Mouse (Mus musculus): ENCODE data around the gene Naa60.
"Not testable (repeated sequence)": the region's sequence is repeated elsewhere in the genome, so short reads cannot be mapped to it uniquely, and the experiment has no call there.

The Naa60 gene

GRCm38 (mm10) chr16:3872216-3873047 is at the start of gene Naa60:
Gene Naa60, plus strand, starts transcription at chr16:3872375.
- DNase-seq = peak; percentile 94 to 96

- no peak for DNase-seq
These were observed 44.2 kb upstream of the Naa60 start for GRCm38 (mm10) chr16:3828021-3828420.

- DNase-seq = no peak
These were observed 42.4 kb upstream of the Naa60 start for GRCm38 (mm10) chr16:3829727-3830126.

GRCm38 (mm10) chr16:3830588-3831109 is 41.5 kb upstream of the Naa60 start, which contains the start of gene Olfr15:
Gene Olfr15, plus strand, starts transcription at chr16:3830878.
- no peak for DNase-seq

- DNase-seq = no peak
These were observed 36.7 kb upstream of the Naa60 start for GRCm38 (mm10) chr16:3835461-3835860.

- no peak for DNase-seq
These were observed 32.9 kb upstream of the Naa60 start for GRCm38 (mm10) chr16:3839157-3839885.

- DNase-seq = no peak
These were observed 29.2 kb upstream of the Naa60 start for GRCm38 (mm10) chr16:3842989-3843388.

- DNase-seq = no peak
These were observed 28.4 kb upstream of the Naa60 start for GRCm38 (mm10) chr16:3843796-3844195.

GRCm38 (mm10) chr16:3846711-3847518 is 25.3 kb upstream of the Naa60 start, which contains the start of gene Zfp174:
Gene Zfp174, plus strand, starts transcription at chr16:3847268.
- DNase-seq = peak; percentile 97 to 98

GRCm38 (mm10) chr16:3847871-3848270 is 24.3 kb upstream of the Naa60 start:
- DNase-seq = no peak

- DNase-seq = no peak
These were observed 23.8 kb upstream of the Naa60 start for GRCm38 (mm10) chr16:3848416-3848815.

GRCm38 (mm10) chr16:3851301-3851700 is 20.9 kb upstream of the Naa60 start:
- not testable (repeated sequence) for DNase-seq

- no peak for DNase-seq
These were observed 19.6 kb upstream of the Naa60 start for GRCm38 (mm10) chr16:3852586-3852985.

GRCm38 (mm10) chr16:3854437-3855182 is 17.6 kb upstream of the Naa60 start:
- no peak for DNase-seq

- no peak for DNase-seq
These were observed 16.4 kb upstream of the Naa60 start for GRCm38 (mm10) chr16:3855776-3856175.

- DNase-seq = no peak
These were observed 12.9 kb upstream of the Naa60 start for GRCm38 (mm10) chr16:3859254-3859653.

- DNase-seq = no peak
These were observed 360 bp upstream of the Naa60 start for GRCm38 (mm10) chr16:3871815-3872214.

- no peak for DNase-seq
These were observed 4.2 kb downstream of the Naa60 start for GRCm38 (mm10) chr16:3876346-3876745.

- DNase-seq = peak; percentile 94 to 95
These were observed 12.3 kb downstream of the Naa60 start, which contains the start of the genes Zfp597 and Gm20695 for GRCm38 (mm10) chr16:3884201-3885064. Gene Zfp597, minus strand, starts transcription at chr16:3884561. Gene Gm20695, plus strand, starts transcription at chr16:3884648.

- DNase-seq = no peak
These were observed 13.0 kb downstream of the Naa60 start for GRCm38 (mm10) chr16:3885065-3885670.
